Mouse (Mus musculus): Measurements from ENCODE around the gene Mybl2. TPM values are rescaled to one million over a fixed set of nuclear protein-coding genes. Genes with fewer than 3 reads are reported as not detected.
"Not testable (repeated sequence)": the region's sequence is repeated elsewhere in the genome, so short reads cannot be mapped to it uniquely, and the experiment has no call there.

The Mybl2 gene
- 0.32 to 1.5 TPM in 2 of 3 replicates, not detected in the other for total RNA-seq (2017)

DNA sequence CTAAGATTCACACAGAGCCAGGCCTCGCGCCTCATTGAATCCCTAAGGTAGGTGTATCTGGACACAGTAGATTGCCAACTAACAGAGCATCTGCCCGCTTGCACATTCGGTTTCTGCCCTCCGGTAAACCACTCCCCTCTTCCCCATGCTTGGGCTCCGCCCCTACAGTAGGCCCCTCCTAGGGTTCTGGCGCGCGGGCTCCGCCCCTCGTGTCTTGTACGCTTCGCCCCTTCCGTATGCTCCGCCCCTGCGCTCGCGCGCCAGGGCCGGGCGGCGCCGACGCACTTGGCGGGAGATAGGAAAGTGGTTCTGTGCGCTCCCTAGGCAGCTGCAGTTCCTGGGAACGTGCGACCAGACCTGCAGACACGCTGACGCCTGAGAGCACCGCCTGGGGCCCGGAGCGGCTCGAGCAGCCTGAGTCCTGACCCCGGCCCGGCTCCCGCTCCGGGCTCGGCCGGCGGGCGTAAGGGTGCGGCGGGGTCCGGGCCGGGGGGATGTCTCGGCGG, at the start of gene Mybl2:
TSS of gene Mybl2 (plus strand) at position 353 of the 506 bp plus-strand sequence.
- peak; percentile 99 for ATAC-seq (replicated peaks; ENCODE audit: insufficient number of reproducible peaks, low FRiP score, low TSS enrichment, poor library complexity, severe bottlenecking)

DNA sequence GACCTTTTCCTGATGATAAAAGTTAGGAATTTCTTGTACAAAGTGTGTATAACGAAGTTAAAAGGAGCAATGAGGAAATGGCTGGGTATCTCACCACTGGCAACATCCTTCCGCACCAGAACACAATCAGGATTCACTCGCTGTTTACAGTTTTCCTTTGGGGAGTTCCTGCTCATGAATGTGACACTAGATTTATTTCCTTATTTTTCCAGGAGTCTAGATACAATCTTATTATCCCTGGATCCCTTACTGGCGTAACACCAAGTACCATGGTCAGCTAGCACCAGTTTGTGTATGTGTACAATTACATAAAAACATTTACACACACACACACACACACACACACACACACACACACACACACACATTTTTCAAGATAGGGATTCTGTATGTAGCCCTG, 47.2 kb upstream of the Mybl2 start:
- no peak for ATAC-seq (replicated peaks; ENCODE audit: insufficient number of reproducible peaks, low FRiP score, low TSS enrichment, poor library complexity, severe bottlenecking)

DNA sequence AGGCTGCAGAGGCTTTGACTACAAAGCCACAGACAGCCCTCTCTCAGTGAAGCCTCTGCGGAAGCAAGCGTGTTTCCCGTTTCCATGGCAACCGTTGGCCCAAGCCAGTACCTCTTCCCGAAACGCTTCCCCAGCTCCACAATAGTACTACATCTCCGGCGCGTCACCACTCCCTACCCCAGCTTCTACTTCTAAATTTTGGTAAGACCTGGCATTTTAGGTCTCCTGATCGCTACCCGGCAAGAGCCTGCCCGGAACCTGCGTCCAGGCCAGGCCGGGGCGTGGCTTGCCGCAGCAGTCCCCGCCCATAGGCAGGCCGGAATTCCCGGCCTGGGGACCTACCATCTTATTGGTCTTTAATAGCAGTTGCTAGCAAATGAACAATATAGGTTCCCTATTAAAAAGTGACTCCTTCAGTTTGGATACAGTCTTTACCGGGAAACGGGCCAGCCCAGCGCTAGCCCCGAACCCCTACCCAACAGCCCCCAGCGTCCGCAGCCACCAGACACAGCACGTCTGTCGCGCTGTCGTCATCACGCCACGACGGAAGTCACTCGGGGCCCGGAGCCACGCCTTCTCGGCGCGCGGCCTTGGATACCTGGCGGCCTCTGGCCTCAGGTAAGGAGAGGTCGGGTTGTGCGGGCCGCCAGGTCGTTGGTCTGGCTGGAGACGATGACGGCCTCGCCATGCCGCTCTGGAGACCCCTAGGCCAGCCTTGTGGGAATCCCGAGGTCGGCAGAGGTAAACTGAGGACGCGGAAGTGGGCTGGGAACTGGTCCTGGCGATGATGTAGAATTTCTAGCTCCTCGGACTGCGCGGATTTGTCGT, 37.4 kb upstream of the Mybl2 start, which contains the start of gene Ift52:
TSS of gene Ift52 (plus strand) at position 439 of the 828 bp plus-strand sequence.
- ATAC-seq (replicated peaks; ENCODE audit: insufficient number of reproducible peaks, low FRiP score, low TSS enrichment, poor library complexity, severe bottlenecking) = peak; percentile 94

- no peak for ATAC-seq (replicated peaks; ENCODE audit: insufficient number of reproducible peaks, low FRiP score, low TSS enrichment, poor library complexity, severe bottlenecking)
These were observed 23.2 kb upstream of the Mybl2 start for GRCm38 (mm10) chr2:163031289-163031688.

DNA sequence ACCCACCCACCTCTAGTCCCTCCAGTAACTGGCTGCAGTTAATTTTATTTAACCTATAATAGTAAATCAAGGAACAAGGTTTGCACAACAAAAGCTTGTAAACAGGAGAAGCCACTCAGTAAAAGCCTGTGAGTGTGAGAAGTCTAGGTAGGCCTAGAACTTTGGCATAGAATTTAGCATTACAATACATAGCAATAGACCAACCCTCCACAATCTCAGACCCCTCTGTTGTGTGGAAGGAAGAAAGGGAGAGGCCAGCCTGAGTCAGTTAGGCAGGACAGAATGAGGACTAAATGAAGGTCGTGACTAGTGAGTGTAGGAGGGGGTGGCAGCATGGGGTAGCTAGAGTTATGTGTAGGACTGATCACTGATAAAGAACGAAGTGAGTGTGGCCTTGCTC, 22.7 kb upstream of the Mybl2 start:
- no peak for ATAC-seq (replicated peaks; ENCODE audit: insufficient number of reproducible peaks, low FRiP score, low TSS enrichment, poor library complexity, severe bottlenecking)

DNA sequence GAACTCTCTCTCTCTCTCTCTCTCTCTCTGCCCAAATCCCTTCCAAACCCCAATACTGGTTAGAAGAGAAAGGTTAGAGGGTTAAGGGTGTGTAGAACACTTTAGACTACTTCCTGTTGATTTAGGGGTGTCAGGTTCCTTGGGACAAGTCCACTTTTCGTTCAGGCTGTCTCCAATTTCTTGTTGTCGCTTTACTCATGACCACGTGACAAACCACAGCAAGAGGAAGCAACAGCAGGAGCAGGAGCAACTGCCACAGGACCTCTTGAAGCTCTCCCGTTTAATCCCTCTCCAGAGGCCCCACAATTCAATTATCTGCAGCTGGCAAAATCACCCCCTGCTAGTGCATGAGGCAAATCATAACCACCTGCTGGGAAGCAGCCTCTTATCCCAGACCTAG, 21.9 kb upstream of the Mybl2 start:
- ATAC-seq (replicated peaks; ENCODE audit: insufficient number of reproducible peaks, low FRiP score, low TSS enrichment, poor library complexity, severe bottlenecking) = no peak

- no peak for ATAC-seq (replicated peaks; ENCODE audit: insufficient number of reproducible peaks, low FRiP score, low TSS enrichment, poor library complexity, severe bottlenecking)
These were observed 14.5 kb upstream of the Mybl2 start for GRCm38 (mm10) chr2:163039940-163040339.

- ATAC-seq (replicated peaks; ENCODE audit: insufficient number of reproducible peaks, low FRiP score, low TSS enrichment, poor library complexity, severe bottlenecking) = peak; percentile 62; the same call in 1 of the 2 replicates
These were observed 6.4 kb upstream of the Mybl2 start for GRCm38 (mm10) chr2:163048125-163048524.

DNA sequence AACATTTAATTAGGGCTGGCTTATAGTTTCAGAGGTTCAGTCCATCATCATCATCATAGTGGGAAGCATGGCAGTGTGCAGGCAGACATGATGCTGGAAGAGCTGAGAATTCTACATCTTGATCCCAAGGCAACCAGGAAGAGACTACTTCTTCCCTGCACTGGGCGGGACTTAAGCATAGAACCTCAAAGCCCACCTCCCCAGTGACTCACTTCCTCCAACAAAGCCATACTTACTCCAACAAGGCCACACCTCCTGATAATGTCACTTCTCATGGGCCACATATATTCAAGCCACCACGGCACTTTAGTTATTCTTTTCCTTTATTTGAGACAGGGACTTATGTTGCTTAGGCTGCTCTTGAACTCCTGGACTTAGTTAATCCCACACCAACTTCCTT, 5.4 kb upstream of the Mybl2 start:
- no peak for ATAC-seq (replicated peaks; ENCODE audit: insufficient number of reproducible peaks, low FRiP score, low TSS enrichment, poor library complexity, severe bottlenecking)

GRCm38 (mm10) chr2:163051691-163052090, 2.8 kb upstream of the Mybl2 start:
- no peak for ATAC-seq (replicated peaks; ENCODE audit: insufficient number of reproducible peaks, low FRiP score, low TSS enrichment, poor library complexity, severe bottlenecking)

GRCm38 (mm10) chr2:163052101-163052500, 2.4 kb upstream of the Mybl2 start:
- ATAC-seq (replicated peaks; ENCODE audit: insufficient number of reproducible peaks, low FRiP score, low TSS enrichment, poor library complexity, severe bottlenecking) = no peak

GRCm38 (mm10) chr2:163052826-163053225, 1.7 kb upstream of the Mybl2 start:
- ATAC-seq (replicated peaks; ENCODE audit: insufficient number of reproducible peaks, low FRiP score, low TSS enrichment, poor library complexity, severe bottlenecking) = no peak

DNA sequence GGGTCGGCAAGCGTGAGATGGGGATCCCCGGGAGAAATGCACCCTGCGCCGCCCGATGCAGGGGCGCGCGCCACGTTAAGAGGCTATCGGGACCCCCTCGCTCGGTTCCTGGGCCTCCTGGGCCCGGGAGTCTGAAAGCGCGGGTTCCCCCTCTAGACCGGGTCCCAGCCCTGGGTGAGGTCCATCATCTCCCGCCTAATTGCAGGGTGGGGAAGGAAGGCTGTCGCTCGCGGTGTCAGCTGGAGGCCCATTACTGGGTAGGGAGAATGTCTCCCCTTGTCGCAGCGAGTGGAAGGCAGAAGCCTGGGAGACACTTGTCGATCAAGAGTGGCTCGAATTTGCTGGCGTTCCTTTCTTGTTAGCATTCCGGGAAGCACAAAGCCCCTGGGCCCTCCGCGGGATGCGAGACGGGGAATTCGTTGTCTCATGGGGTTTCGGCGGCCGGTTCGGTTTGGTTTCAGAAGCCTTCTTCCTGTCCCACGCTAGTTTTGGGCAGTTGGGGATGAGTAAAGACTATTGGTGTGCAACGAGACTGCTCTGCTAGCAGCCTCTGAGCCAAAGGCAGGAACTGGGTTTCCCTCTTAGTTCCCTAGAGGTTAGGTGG, 506 bp downstream of the Mybl2 start:
- ATAC-seq (replicated peaks; ENCODE audit: insufficient number of reproducible peaks, low FRiP score, low TSS enrichment, poor library complexity, severe bottlenecking) = no peak

GRCm38 (mm10) chr2:163055715-163056114, 1.2 kb downstream of the Mybl2 start:
- no peak for ATAC-seq (replicated peaks; ENCODE audit: insufficient number of reproducible peaks, low FRiP score, low TSS enrichment, poor library complexity, severe bottlenecking)

GRCm38 (mm10) chr2:163056584-163056983, 2.1 kb downstream of the Mybl2 start:
- ATAC-seq (replicated peaks; ENCODE audit: insufficient number of reproducible peaks, low FRiP score, low TSS enrichment, poor library complexity, severe bottlenecking) = no peak

- not testable (repeated sequence) for ATAC-seq (replicated peaks; ENCODE audit: insufficient number of reproducible peaks, low FRiP score, low TSS enrichment, poor library complexity, severe bottlenecking)
These were observed 4.5 kb downstream of the Mybl2 start for GRCm38 (mm10) chr2:163058981-163059380.

GRCm38 (mm10) chr2:163060630-163061029, 6.1 kb downstream of the Mybl2 start:
- no peak for ATAC-seq (replicated peaks; ENCODE audit: insufficient number of reproducible peaks, low FRiP score, low TSS enrichment, poor library complexity, severe bottlenecking)

- ATAC-seq (replicated peaks; ENCODE audit: insufficient number of reproducible peaks, low FRiP score, low TSS enrichment, poor library complexity, severe bottlenecking) = no peak
These were observed 7.0 kb downstream of the Mybl2 start for GRCm38 (mm10) chr2:163061203-163062118.

- no peak for ATAC-seq (replicated peaks; ENCODE audit: insufficient number of reproducible peaks, low FRiP score, low TSS enrichment, poor library complexity, severe bottlenecking)
These were observed 7.6 kb downstream of the Mybl2 start for GRCm38 (mm10) chr2:163062119-163062508.
